ENCODE assay signal across 8 mouse cellular contexts in the genomic region with DNA sequence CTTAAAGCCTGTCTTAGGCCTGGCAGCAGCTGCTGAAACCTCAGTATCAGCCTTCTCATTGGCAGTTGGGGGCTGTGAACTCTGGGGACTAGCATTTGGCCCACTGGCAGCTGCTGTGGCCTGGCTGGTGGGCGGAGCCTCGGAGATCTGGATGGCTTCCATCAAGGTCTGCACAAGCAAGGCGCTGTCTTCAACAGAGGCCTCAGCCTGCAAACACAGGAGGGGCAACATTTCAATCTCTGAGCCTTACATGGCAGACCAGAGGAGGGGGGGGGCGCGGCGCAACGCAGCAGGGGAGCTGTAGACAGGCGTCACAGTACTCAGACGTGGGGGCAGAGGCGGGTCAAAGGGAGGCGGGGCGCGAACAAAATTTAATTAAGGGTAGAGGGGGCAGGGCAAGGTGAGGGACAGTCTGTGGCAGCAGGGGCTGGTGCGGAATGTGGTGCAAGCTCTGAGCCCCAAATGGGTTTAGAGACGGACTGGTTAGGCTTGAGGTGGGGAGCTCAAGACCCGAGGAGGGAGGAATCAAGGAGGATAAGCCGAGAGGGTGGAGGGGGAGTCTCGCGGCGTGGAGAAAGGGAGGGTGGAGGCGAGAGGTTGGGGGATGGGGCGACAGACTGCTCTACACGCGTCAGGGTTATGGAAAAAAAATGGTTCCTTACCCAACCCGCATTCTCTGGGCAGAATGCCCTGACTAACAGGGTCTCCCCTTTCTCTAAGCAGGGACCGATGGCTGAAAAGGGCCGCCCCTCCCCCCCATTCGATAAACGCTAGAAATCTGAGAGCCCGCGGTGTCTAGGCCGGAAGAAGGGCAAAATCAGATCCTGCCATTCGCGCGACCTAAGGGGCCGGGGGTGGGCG. TPM values are rescaled to one million over a fixed set of nuclear protein-coding genes. Genes with fewer than 3 reads are reported as not detected.
DNase-seq lines count a peak whose midpoint lies in the region; ATAC-seq and TF ChIP-seq lines count a peak whose summit lies in the region.

No protein-coding gene starts in this region.

- H3K4me2 ChIP-seq in embryonic facial prominence, embryonic 14.5 days (ENCODE audit: low read depth, low read length) = peak overlapping the region; percentile 52
- H3K4me2 ChIP-seq in heart, embryonic 13.5 days = peak overlapping the region; percentile 65
- H3K4me2 ChIP-seq in kidney, postnatal 0 days (ENCODE audit: low read length) = peak overlapping the region; percentile 57
- H3K4me2 ChIP-seq in liver, embryonic 15.5 days = peak overlapping the region; percentile 75
- H3K4me2 ChIP-seq in neural tube, embryonic 12.5 days (replicated peaks) = peak overlapping the region; percentile 58

- ATAC-seq in embryonic facial prominence, embryonic 14.5 days (ENCODE audit: low read depth) = peak; percentile 54
- peak; percentile 40; the same call in 1 of the 2 replicates for ATAC-seq in heart, embryonic 13.5 days (ENCODE audit: extremely low read depth, insufficient number of reproducible peaks, low FRiP score, low TSS enrichment)
- ATAC-seq in kidney, postnatal 0 days (replicated peaks; ENCODE audit: low FRiP score, low read depth) = peak; percentile 58
- peak; percentile 3; the same call in 1 of the 2 replicates for ATAC-seq in liver, embryonic 15.5 days (ENCODE audit: insufficient read depth)
- peak; percentile 56 for ATAC-seq in neural tube, embryonic 12.5 days (ENCODE audit: low FRiP score, low read depth)

- peaks cover 16% of the 10 kb centered on the region for H3K4me1 ChIP-seq in E14TG2a.4 (replicated peaks; ENCODE audit: low read depth, low read length)
- no peaks in the 10 kb centered on the region; the same call in 1 of the 2 replicates for H3K4me1 ChIP-seq in embryonic facial prominence, embryonic 14.5 days (ENCODE audit: control insufficient read depth, insufficient read depth, low read length)
- H3K4me1 ChIP-seq in heart, embryonic 13.5 days = peaks cover 9% of the 10 kb centered on the region
- H3K4me1 ChIP-seq in kidney, postnatal 0 days (replicated peaks; ENCODE audit: insufficient read depth, low read length) = no peaks in the 10 kb centered on the region; the same call in 1 of the 2 replicates
- H3K4me1 ChIP-seq in liver, embryonic 15.5 days (replicated peaks) = 0 out of 2 replicates have a peak, but pooled peaks cover 4% of the 10 kb centered on the region
- H3K4me1 ChIP-seq in neural tube, embryonic 12.5 days = peaks cover 11% of the 10 kb centered on the region; the same call in 1 of the 2 replicates

- no peak for TF ChIP-seq CTCF in E14TG2a.4 (conservative IDR thresholded peaks at IDR 0.05; ENCODE audit: low read length)
- no peak for TF ChIP-seq CTCF in kidney, postnatal 0 days (IDR thresholded peaks at IDR 0.05; ENCODE audit: low read depth)

- WGBS in embryonic facial prominence, embryonic 14.5 days = 19% methylated on average over 30 of the region's 37 CpGs
- WGBS in heart, embryonic 13.5 days = 18% methylated on average over 33 of the region's 37 CpGs
- 29% methylated on average over 36 of the region's 37 CpGs for WGBS in kidney, postnatal 0 days
- WGBS in liver, embryonic 15.5 days (ENCODE audit: insufficient replicate concordance) = 21% methylated on average over 36 of the region's 37 CpGs
- 16% methylated on average over 37 of the region's 37 CpGs for WGBS in neural tube, embryonic 12.5 days

- no peaks in the 10 kb centered on the region for H3K9me3 ChIP-seq in E14TG2a.4 (ENCODE audit: low read length)
- no peaks in the 10 kb centered on the region for H3K9me3 ChIP-seq in embryonic facial prominence, embryonic 14.5 days (ENCODE audit: control insufficient read depth, low read length)
- no peaks in the 10 kb centered on the region for H3K9me3 ChIP-seq in heart, embryonic 13.5 days
- no peaks in the 10 kb centered on the region for H3K9me3 ChIP-seq in kidney, postnatal 0 days (replicated peaks; ENCODE audit: low read length)
- no peaks in the 10 kb centered on the region for H3K9me3 ChIP-seq in liver, embryonic 15.5 days (replicated peaks)
- no peaks in the 10 kb centered on the region for H3K9me3 ChIP-seq in neural tube, embryonic 12.5 days

- H3K27me3 ChIP-seq in E14TG2a.4 (ENCODE audit: insufficient read depth, low read length) = no peaks in the 10 kb centered on the region
- H3K27me3 ChIP-seq in embryonic facial prominence, embryonic 14.5 days (replicated peaks; ENCODE audit: control insufficient read depth, insufficient read depth, low read length) = peaks cover 3% of the 10 kb centered on the region
- peaks cover 8% of the 10 kb centered on the region; the same call in 1 of the 2 replicates for H3K27me3 ChIP-seq in heart, embryonic 13.5 days (replicated peaks)
- H3K27me3 ChIP-seq in kidney, postnatal 0 days (ENCODE audit: insufficient read depth, low read length) = no peaks in the 10 kb centered on the region
- peaks cover 37% of the 10 kb centered on the region for H3K27me3 ChIP-seq in liver, embryonic 15.5 days
- no peaks in the 10 kb centered on the region for H3K27me3 ChIP-seq in neural tube, embryonic 12.5 days (replicated peaks)

- H3K4me3 ChIP-seq in E14TG2a.4 (replicated peaks; ENCODE audit: low read length) = peak overlapping the region; percentile 84
- peak overlapping the region; percentile 60 for H3K4me3 ChIP-seq in embryonic facial prominence, embryonic 14.5 days (ENCODE audit: low read depth, low read length)
- H3K4me3 ChIP-seq in heart, embryonic 13.5 days = peak overlapping the region; percentile 68
- peak overlapping the region; percentile 68 for H3K4me3 ChIP-seq in kidney, postnatal 0 days (replicated peaks; ENCODE audit: low read depth, low read length)
- peak overlapping the region; percentile 61 for H3K4me3 ChIP-seq in liver, embryonic 15.5 days (replicated peaks)
- H3K4me3 ChIP-seq in neural tube, embryonic 12.5 days = peak overlapping the region; percentile 59

- peak; percentile 79 for DNase-seq in adrenal gland, postnatal 10 days
- peak; percentile 87 for DNase-seq in embryonic facial prominence, embryonic 14.5 days (ENCODE audit: low spot score)
- peak; percentile 62 for DNase-seq in kidney, postnatal 0 days (ENCODE audit: low spot score)
- peak; percentile 35 for DNase-seq in yolk sac, embryonic 10.5 days (ENCODE audit: low spot score)

- peak overlapping the region; percentile 95 for H3K27ac ChIP-seq in embryonic facial prominence, embryonic 14.5 days (replicated peaks; ENCODE audit: low read depth, low read length)
- H3K27ac ChIP-seq in heart, embryonic 13.5 days (replicated peaks) = peak overlapping the region; percentile 90
- peak overlapping the region; percentile 75 for H3K27ac ChIP-seq in kidney, postnatal 0 days
- no peak overlapping the region for H3K27ac ChIP-seq in liver, embryonic 15.5 days (replicated peaks)
- H3K27ac ChIP-seq in neural tube, embryonic 12.5 days = peak overlapping the region; percentile 66

- H3K9ac ChIP-seq in embryonic facial prominence, embryonic 14.5 days (ENCODE audit: low read depth, low read length) = peak overlapping the region; percentile 89
- H3K9ac ChIP-seq in heart, embryonic 13.5 days = peak overlapping the region; percentile 92
- H3K9ac ChIP-seq in kidney, postnatal 0 days (ENCODE audit: low read depth, low read length) = peak overlapping the region; percentile 68
- H3K9ac ChIP-seq in liver, embryonic 15.5 days = peak overlapping the region; percentile 48; the same call in 1 of the 2 replicates
- H3K9ac ChIP-seq in neural tube, embryonic 12.5 days = peak overlapping the region; percentile 79

- H3K36me3 ChIP-seq in E14TG2a.4 (ENCODE audit: insufficient read depth, low read length) = peaks cover 47% of the 10 kb centered on the region
- H3K36me3 ChIP-seq in embryonic facial prominence, embryonic 14.5 days (ENCODE audit: control insufficient read depth, insufficient read depth, low read length) = peaks cover 48% of the 10 kb centered on the region
- peaks cover 46% of the 10 kb centered on the region for H3K36me3 ChIP-seq in heart, embryonic 13.5 days
- peaks cover 10% of the 10 kb centered on the region; the same call in 1 of the 2 replicates for H3K36me3 ChIP-seq in kidney, postnatal 0 days (ENCODE audit: insufficient read depth, low read length)
- peaks cover 5% of the 10 kb centered on the region; the same call in 1 of the 2 replicates for H3K36me3 ChIP-seq in liver, embryonic 15.5 days (replicated peaks)
- H3K36me3 ChIP-seq in neural tube, embryonic 12.5 days = peaks cover 37% of the 10 kb centered on the region

RNA-seq across cellular contexts. Expression of a gene that starts 1.4 kb away (rescaled TPM):
- 100 to 1,000 TPM; 233 to 246 TPM for total RNA-seq in adrenal gland, postnatal 10 days (2021)
- polyA plus RNA-seq in embryonic facial prominence, embryonic 14.5 days (2014; fragmentation: Nextera tagmentation; extraction: Ambion mirVana) = 759 and 868 TPM in 2 replicates
- polyA plus RNA-seq in heart, embryonic 13.5 days (2015; fragmentation: Nextera tagmentation; extraction: Ambion mirVana) = 491 and 494 TPM in 2 replicates
- 364 and 400 TPM in 2 replicates for polyA plus RNA-seq in kidney, postnatal 0 days (2015; fragmentation: Nextera tagmentation; extraction: Ambion mirVana)
- polyA plus RNA-seq in liver, embryonic 15.5 days (2015; fragmentation: Nextera tagmentation; extraction: Ambion mirVana) = 76.8 and 80.7 TPM in 2 replicates
- 951 and 981 TPM in 2 replicates for polyA plus RNA-seq in neural tube, embryonic 12.5 days (2016; fragmentation: Nextera tagmentation; extraction: Ambion mirVana)

Comparison
In these comparisons a context has a peak if more than half of its experiments do, and no peak if none do; other contexts are left out.
1. DNase-seq: peak in every context shown above with its lines; median percentile 87 in embryonic facial prominence, embryonic 14.5 days; 79 in adrenal gland, postnatal 10 days; 62 in kidney, postnatal 0 days; 35 in yolk sac, embryonic 10.5 days.
2. ATAC-seq: peak in every context shown above with its lines; median percentile 58 in kidney, postnatal 0 days; 56 in neural tube, embryonic 12.5 days; 54 in embryonic facial prominence, embryonic 14.5 days; 40 in heart, embryonic 13.5 days; 3 in liver, embryonic 15.5 days.